8 mouse cellular contexts compared by ENCODE assay signal in genomic region chr16:77028687-77029417, GRCm38 (mm10). TPM values are rescaled to one million over a fixed set of nuclear protein-coding genes. Genes with fewer than 3 reads are reported as not detected.
DNase-seq lines count a peak whose midpoint lies in the region; ATAC-seq and TF ChIP-seq lines count a peak whose summit lies in the region.

No protein-coding gene starts in this region.

- 69% methylated on average over 10 of the region's 10 CpGs for WGBS in hindbrain, embryonic 15.5 days
- 77% methylated on average over 10 of the region's 10 CpGs for WGBS in hindbrain, embryonic 12.5 days
- 52% methylated on average over 10 of the region's 10 CpGs for WGBS in intestine, embryonic 14.5 days
- 51% methylated on average over 10 of the region's 10 CpGs for WGBS in limb, embryonic 15.5 days
- WGBS in midbrain, postnatal 0 days, result 75% methylated on average over 10 of the region's 10 CpGs

- peak overlapping the region; percentile 11; the same call in 1 of the 2 replicates for H3K4me2 ChIP-seq in hindbrain, embryonic 15.5 days
- H3K4me2 ChIP-seq in hindbrain, embryonic 12.5 days (replicated peaks), result no peak overlapping the region
- H3K4me2 ChIP-seq in intestine, embryonic 14.5 days (ENCODE audit: low read length), result 0 out of 2 replicates have a peak overlapping the region, but pooled peaks have one; percentile 7
- peak overlapping the region; percentile 34 for H3K4me2 ChIP-seq in limb, embryonic 15.5 days
- H3K4me2 ChIP-seq in midbrain, postnatal 0 days (ENCODE audit: low read depth, low read length, poor library complexity, severe bottlenecking), result peak overlapping the region; percentile 9; the same call in 1 of the 2 replicates

- intact Hi-C loops in gastrocnemius, adult 2 months (cut with DNase I), result loop anchor here (2.0 kb wide), 1 partner anchor 14 kb away; no protein-coding TSS in a partner anchor

- 0 out of 2 replicates have a peak overlapping the region, but pooled peaks have one; percentile 16 for H3K27ac ChIP-seq in hindbrain, embryonic 15.5 days (replicated peaks)
- no peak overlapping the region for H3K27ac ChIP-seq in hindbrain, embryonic 12.5 days
- peak overlapping the region; percentile 77 for H3K27ac ChIP-seq in gastrocnemius, adult 2 months
- H3K27ac ChIP-seq in intestine, embryonic 14.5 days (ENCODE audit: low read depth), result no peak overlapping the region
- H3K27ac ChIP-seq in limb, embryonic 15.5 days, result 0 out of 2 replicates have a peak overlapping the region, but pooled peaks have one; percentile 11
- H3K27ac ChIP-seq in midbrain, postnatal 0 days (ENCODE audit: low read depth, low read length), result no peak overlapping the region

- peak; percentile 76 for DNase-seq in adrenal gland, postnatal 10 days
- DNase-seq in gastrocnemius, adult 2 months, result peak; percentile 76
- no peak for DNase-seq in intestine, embryonic 14.5 days (ENCODE audit: low spot score)
- peak; percentile 65 for DNase-seq in midbrain, postnatal 0 days (ENCODE audit: low spot score)
- no peak for DNase-seq in embryo, embryonic 10 days (ENCODE audit: low spot score)

- peak; percentile 62 for ATAC-seq in hindbrain, embryonic 15.5 days (ENCODE audit: low FRiP score, low read depth)
- ATAC-seq in hindbrain, embryonic 12.5 days (ENCODE audit: low FRiP score), result no peak
- no peak for ATAC-seq in intestine, embryonic 14.5 days (replicated peaks; ENCODE audit: low FRiP score, low TSS enrichment, low read depth)
- no peak for ATAC-seq in limb, embryonic 15.5 days (ENCODE audit: insufficient number of reproducible peaks, low FRiP score, low TSS enrichment, low read depth)
- no peak for ATAC-seq in midbrain, postnatal 0 days (ENCODE audit: low FRiP score)

- 0 out of 2 replicates have a peak, but pooled peaks cover 3% of the 10 kb centered on the region for H3K36me3 ChIP-seq in hindbrain, embryonic 15.5 days
- H3K36me3 ChIP-seq in hindbrain, embryonic 12.5 days, result peaks cover 9% of the 10 kb centered on the region; the same call in 1 of the 2 replicates
- 0 out of 2 replicates have a peak, but pooled peaks cover 11% of the 10 kb centered on the region for H3K36me3 ChIP-seq in intestine, embryonic 14.5 days (ENCODE audit: control insufficient read depth, insufficient read depth, low read length)
- H3K36me3 ChIP-seq in limb, embryonic 15.5 days, result peaks cover 14% of the 10 kb centered on the region
- 0 out of 2 replicates have a peak, but pooled peaks cover 3% of the 10 kb centered on the region for H3K36me3 ChIP-seq in midbrain, postnatal 0 days (ENCODE audit: insufficient read depth, low read length)

- no peaks in the 10 kb centered on the region for H3K9me3 ChIP-seq in hindbrain, embryonic 15.5 days
- H3K9me3 ChIP-seq in hindbrain, embryonic 12.5 days (replicated peaks), result peaks cover 6% of the 10 kb centered on the region
- H3K9me3 ChIP-seq in intestine, embryonic 14.5 days (ENCODE audit: control insufficient read depth, low read length), result peaks cover 5% of the 10 kb centered on the region; the same call in 1 of the 2 replicates
- no peaks in the 10 kb centered on the region for H3K9me3 ChIP-seq in limb, embryonic 15.5 days
- H3K9me3 ChIP-seq in midbrain, postnatal 0 days (ENCODE audit: low read length), result no peaks in the 10 kb centered on the region

- TF ChIP-seq CTCF in gastrocnemius, adult 2 months (IDR thresholded peaks at IDR 0.05), result peak; percentile 15; the same call in 1 of the 2 replicates
- no peak for TF ChIP-seq CTCF in midbrain, postnatal 0 days (IDR thresholded peaks at IDR 0.05)

- H3K4me1 ChIP-seq in hindbrain, embryonic 15.5 days (replicated peaks), result peaks cover 9% of the 10 kb centered on the region
- peaks cover 15% of the 10 kb centered on the region for H3K4me1 ChIP-seq in hindbrain, embryonic 12.5 days
- peaks cover 15% of the 10 kb centered on the region; the same call in 1 of the 2 replicates for H3K4me1 ChIP-seq in intestine, embryonic 14.5 days (replicated peaks; ENCODE audit: control insufficient read depth, insufficient read depth, low read length)
- H3K4me1 ChIP-seq in limb, embryonic 15.5 days, result peaks cover 27% of the 10 kb centered on the region
- H3K4me1 ChIP-seq in midbrain, postnatal 0 days (ENCODE audit: insufficient read depth, low read length), result peaks cover 4% of the 10 kb centered on the region; the same call in 1 of the 2 replicates

- H3K4me3 ChIP-seq in hindbrain, embryonic 15.5 days, result no peak overlapping the region
- no peak overlapping the region for H3K4me3 ChIP-seq in hindbrain, embryonic 12.5 days
- peak overlapping the region; percentile 64 for H3K4me3 ChIP-seq in gastrocnemius, adult 2 months
- H3K4me3 ChIP-seq in intestine, embryonic 14.5 days (ENCODE audit: low read depth, low read length), result no peak overlapping the region
- H3K4me3 ChIP-seq in limb, embryonic 15.5 days, result peak overlapping the region; percentile 8; the same call in 1 of the 2 replicates
- H3K4me3 ChIP-seq in midbrain, postnatal 0 days (ENCODE audit: low read depth, low read length), result no peak overlapping the region

- no peaks in the 10 kb centered on the region for H3K27me3 ChIP-seq in hindbrain, embryonic 15.5 days
- H3K27me3 ChIP-seq in hindbrain, embryonic 12.5 days, result no peaks in the 10 kb centered on the region
- no peaks in the 10 kb centered on the region for H3K27me3 ChIP-seq in intestine, embryonic 14.5 days (replicated peaks; ENCODE audit: control insufficient read depth, insufficient read depth, low read length)
- no peaks in the 10 kb centered on the region for H3K27me3 ChIP-seq in limb, embryonic 15.5 days
- no peaks in the 10 kb centered on the region for H3K27me3 ChIP-seq in midbrain, postnatal 0 days (ENCODE audit: insufficient read depth, low read length)

- H3K9ac ChIP-seq in hindbrain, embryonic 15.5 days, result no peak overlapping the region
- H3K9ac ChIP-seq in hindbrain, embryonic 12.5 days, result no peak overlapping the region
- H3K9ac ChIP-seq in intestine, embryonic 14.5 days (ENCODE audit: low read length), result no peak overlapping the region
- H3K9ac ChIP-seq in limb, embryonic 15.5 days, result no peak overlapping the region
- no peak overlapping the region for H3K9ac ChIP-seq in midbrain, postnatal 0 days (replicated peaks; ENCODE audit: low read length, poor library complexity, severe bottlenecking)

RNA-seq across cellular contexts. Expression of gene Usp25, which starts 15.3 kb away (rescaled TPM):
- polyA plus RNA-seq in hindbrain, embryonic 15.5 days (2015; fragmentation: Nextera tagmentation; extraction: Ambion mirVana), result 10.8 and 11.9 TPM in 2 replicates
- polyA plus RNA-seq in hindbrain, embryonic 12.5 days (2016; fragmentation: Nextera tagmentation; extraction: Ambion mirVana), result 21.0 and 24.3 TPM in 2 replicates
- total RNA-seq in adrenal gland, postnatal 10 days (2021), result 10 to 100 TPM; 55.2 to 62.8 TPM
- 10 to 100 TPM; 88.0 to 93.4 TPM for total RNA-seq in gastrocnemius, adult 2 months (2021)
- 23.7 TPM in 2 replicates for polyA plus RNA-seq in intestine, embryonic 14.5 days (2014; fragmentation: Nextera tagmentation; extraction: Ambion mirVana)
- polyA plus RNA-seq in limb, embryonic 15.5 days (2015; fragmentation: Nextera tagmentation; extraction: Ambion mirVana), result 18.8 and 21.9 TPM in 2 replicates
- total RNA-seq in midbrain, postnatal 0 days (2014; rRNA removed), result 12.6 and 21.9 TPM in 2 replicates
- polyA plus RNA-seq in midbrain, postnatal 0 days (2015; fragmentation: Nextera tagmentation; extraction: Ambion mirVana), result 6.1 and 6.8 TPM in 2 replicates

Comparison
In these comparisons a context has a peak if more than half of its experiments do, and no peak if none do; other contexts are left out.
1. H3K27ac ChIP-seq: peak in hindbrain, embryonic 15.5 days (single experiment), gastrocnemius, adult 2 months (single experiment) and limb, embryonic 15.5 days (single experiment); none in hindbrain, embryonic 12.5 days (single experiment), intestine, embryonic 14.5 days (single experiment) and midbrain, postnatal 0 days (single experiment).
2. H3K4me3 ChIP-seq: peak in gastrocnemius, adult 2 months (single experiment) and limb, embryonic 15.5 days (single experiment); none in hindbrain, embryonic 15.5 days (single experiment), hindbrain, embryonic 12.5 days (single experiment), intestine, embryonic 14.5 days (single experiment) and midbrain, postnatal 0 days (single experiment).
3. DNase-seq: peak in adrenal gland, postnatal 10 days (single experiment), gastrocnemius, adult 2 months (single experiment) and midbrain, postnatal 0 days (single experiment); none in intestine, embryonic 14.5 days (single experiment) and embryo, embryonic 10 days (single experiment).